Mouse (Mus musculus): ENCODE measurements around the gene Foxs1. TPM values are rescaled to one million over a fixed set of nuclear protein-coding genes. Genes with fewer than 3 reads are reported as not detected.

Gene Foxs1
- 2.9 and 3.4 TPM in 2 replicates for polyA plus RNA-seq (2014; fragmentation: Nextera tagmentation; extraction: Ambion mirVana)

- H3K27ac ChIP-seq (ENCODE audit: low read depth, low read length) = no peak within 1 kb of the TSS
- no peaks in the 10 kb centered on the region for H3K4me1 ChIP-seq (ENCODE audit: control insufficient read depth, insufficient read depth, low read length)
- ATAC-seq (ENCODE audit: low read depth) = no peak
- H3K9me3 ChIP-seq (ENCODE audit: control insufficient read depth, low read length) = no peaks in the 10 kb centered on the region
- H3K4me3 ChIP-seq (ENCODE audit: low read depth, low read length) = no peak within 1 kb of the TSS
- no peaks in the 10 kb centered on the region for H3K36me3 ChIP-seq (ENCODE audit: control insufficient read depth, insufficient read depth, low read length)
- WGBS = 52% methylated on average over 7 of the region's 9 CpGs
- no peak within 1 kb of the TSS for H3K4me2 ChIP-seq (ENCODE audit: low read depth, low read length)
- H3K9ac ChIP-seq (replicated peaks; ENCODE audit: low read depth, low read length) = no peak within 1 kb of the TSS
- H3K27me3 ChIP-seq (ENCODE audit: control insufficient read depth, insufficient read depth, low read length) = no peaks in the 10 kb centered on the region; the same call in 1 of the 2 replicates
These were observed at the start of gene Foxs1 for GRCm38 (mm10) chr2:152933048-152933447. Gene Foxs1, minus strand, starts transcription at chr2:152933208.

DNA sequence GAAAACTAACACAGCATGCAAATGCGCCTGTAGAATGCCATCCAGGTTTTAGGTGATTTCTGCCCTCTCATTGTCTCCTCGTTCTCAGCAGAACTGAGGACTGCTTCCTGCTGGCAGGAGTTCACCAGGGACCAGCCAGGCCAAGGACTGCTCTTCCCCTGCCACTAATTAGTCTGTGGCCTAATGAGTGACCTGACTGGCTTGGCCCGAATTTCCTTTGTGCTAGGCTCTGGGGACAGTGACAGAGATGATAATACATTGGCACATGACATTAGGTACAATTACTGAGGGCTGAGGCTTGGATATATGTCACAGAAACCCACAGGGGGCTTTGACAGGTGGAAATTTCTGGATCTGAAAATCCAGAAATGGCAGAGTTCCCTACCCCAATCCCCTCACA is 44.0 kb upstream of the Foxs1 start:
- Histone ChIP-seq H3K36me3 (ENCODE audit: control insufficient read depth, insufficient read depth, low read length) (no peaks in the 10 kb centered on the region), H3K9me3 (ENCODE audit: control insufficient read depth, low read length) (no peaks in the 10 kb centered on the region), H3K27ac (ENCODE audit: low read depth, low read length) (no peak overlapping the region), H3K9ac (replicated peaks; ENCODE audit: low read depth, low read length) (no peak overlapping the region), H3K4me3 (ENCODE audit: low read depth, low read length) (no peak overlapping the region), H3K4me2 (ENCODE audit: low read depth, low read length) (no peak overlapping the region), H3K27me3 (ENCODE audit: control insufficient read depth, insufficient read depth, low read length) (no peaks in the 10 kb centered on the region), H3K4me1 (ENCODE audit: control insufficient read depth, insufficient read depth, low read length) (no peaks in the 10 kb centered on the region)
- WGBS = 55% methylated on average over 3 of the region's 3 CpGs
- no peak for ATAC-seq (ENCODE audit: low read depth)

GRCm38 (mm10) chr2:152965555-152965954 is 32.5 kb upstream of the Foxs1 start:
- H3K4me3 ChIP-seq (ENCODE audit: low read depth, low read length) = no peak overlapping the region
- ATAC-seq (ENCODE audit: low read depth) = no peak
- H3K4me1 ChIP-seq (ENCODE audit: control insufficient read depth, insufficient read depth, low read length) = no peaks in the 10 kb centered on the region
- 76% methylated on average over 4 of the region's 4 CpGs for WGBS
- H3K9ac ChIP-seq (replicated peaks; ENCODE audit: low read depth, low read length) = no peak overlapping the region
- no peaks in the 10 kb centered on the region for H3K27me3 ChIP-seq (ENCODE audit: control insufficient read depth, insufficient read depth, low read length)
- no peak overlapping the region for H3K4me2 ChIP-seq (ENCODE audit: low read depth, low read length)
- no peaks in the 10 kb centered on the region for H3K36me3 ChIP-seq (ENCODE audit: control insufficient read depth, insufficient read depth, low read length)
- H3K27ac ChIP-seq (ENCODE audit: low read depth, low read length) = no peak overlapping the region
- H3K9me3 ChIP-seq (ENCODE audit: control insufficient read depth, low read length) = no peaks in the 10 kb centered on the region

GRCm38 (mm10) chr2:152962091-152962793 is 29.2 kb upstream of the Foxs1 start, which contains the start of gene Ttll9:
Gene Ttll9, plus strand, starts transcription at chr2:152962485.
- WGBS = 3% methylated on average over 34 of the region's 34 CpGs

DNA sequence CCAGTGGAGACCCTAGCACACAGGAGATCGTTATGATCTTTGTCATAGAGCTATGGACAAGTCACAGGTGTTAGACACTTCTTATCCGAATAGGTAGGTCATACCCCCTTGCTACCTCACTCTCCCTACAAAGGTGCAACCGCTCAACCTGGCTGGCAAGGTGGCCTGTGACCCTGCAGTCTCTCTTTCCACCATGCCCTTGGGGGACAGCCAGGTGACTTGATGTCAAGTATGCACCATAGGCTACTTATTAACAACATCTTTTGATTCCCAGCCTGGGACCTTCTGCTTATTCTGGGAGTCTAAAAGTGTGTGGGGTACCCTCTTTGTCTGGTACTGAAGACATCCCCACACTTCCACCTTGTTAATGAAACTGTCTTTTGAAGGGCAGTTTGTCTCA is 25.1 kb upstream of the Foxs1 start:
- WGBS = 78% methylated on average over 3 of the region's 3 CpGs
- Histone ChIP-seq H3K9me3 (ENCODE audit: control insufficient read depth, low read length) (no peaks in the 10 kb centered on the region), H3K4me3 (ENCODE audit: low read depth, low read length) (no peak overlapping the region), H3K9ac (replicated peaks; ENCODE audit: low read depth, low read length) (no peak overlapping the region), H3K4me1 (ENCODE audit: control insufficient read depth, insufficient read depth, low read length) (no peaks in the 10 kb centered on the region), H3K27me3 (ENCODE audit: control insufficient read depth, insufficient read depth, low read length) (no peaks in the 10 kb centered on the region), H3K36me3 (ENCODE audit: control insufficient read depth, insufficient read depth, low read length) (no peaks in the 10 kb centered on the region), H3K27ac (ENCODE audit: low read depth, low read length) (no peak overlapping the region), H3K4me2 (ENCODE audit: low read depth, low read length) (no peak overlapping the region)
- no peak for ATAC-seq (ENCODE audit: low read depth)

More at GRCm38 (mm10) chr2:152962091-152962793, 29.2 kb upstream of the Foxs1 start, which contains the start of gene Ttll9:
- Histone ChIP-seq H3K27me3 (ENCODE audit: control insufficient read depth, insufficient read depth, low read length) (no peaks in the 10 kb centered on the region), H3K4me2 (ENCODE audit: low read depth, low read length) (peak within 1 kb of the TSS; percentile 40), H3K9me3 (ENCODE audit: control insufficient read depth, low read length) (no peaks in the 10 kb centered on the region), H3K9ac (replicated peaks; ENCODE audit: low read depth, low read length) (peak within 1 kb of the TSS; percentile 0; the same call in 1 of the 2 replicates), H3K4me1 (ENCODE audit: control insufficient read depth, insufficient read depth, low read length) (no peaks in the 10 kb centered on the region), H3K4me3 (ENCODE audit: low read depth, low read length) (peak within 1 kb of the TSS; percentile 27), H3K36me3 (ENCODE audit: control insufficient read depth, insufficient read depth, low read length) (no peaks in the 10 kb centered on the region), H3K27ac (ENCODE audit: low read depth, low read length) (no peak within 1 kb of the TSS)
- ATAC-seq (ENCODE audit: low read depth) = peak; percentile 96

DNA sequence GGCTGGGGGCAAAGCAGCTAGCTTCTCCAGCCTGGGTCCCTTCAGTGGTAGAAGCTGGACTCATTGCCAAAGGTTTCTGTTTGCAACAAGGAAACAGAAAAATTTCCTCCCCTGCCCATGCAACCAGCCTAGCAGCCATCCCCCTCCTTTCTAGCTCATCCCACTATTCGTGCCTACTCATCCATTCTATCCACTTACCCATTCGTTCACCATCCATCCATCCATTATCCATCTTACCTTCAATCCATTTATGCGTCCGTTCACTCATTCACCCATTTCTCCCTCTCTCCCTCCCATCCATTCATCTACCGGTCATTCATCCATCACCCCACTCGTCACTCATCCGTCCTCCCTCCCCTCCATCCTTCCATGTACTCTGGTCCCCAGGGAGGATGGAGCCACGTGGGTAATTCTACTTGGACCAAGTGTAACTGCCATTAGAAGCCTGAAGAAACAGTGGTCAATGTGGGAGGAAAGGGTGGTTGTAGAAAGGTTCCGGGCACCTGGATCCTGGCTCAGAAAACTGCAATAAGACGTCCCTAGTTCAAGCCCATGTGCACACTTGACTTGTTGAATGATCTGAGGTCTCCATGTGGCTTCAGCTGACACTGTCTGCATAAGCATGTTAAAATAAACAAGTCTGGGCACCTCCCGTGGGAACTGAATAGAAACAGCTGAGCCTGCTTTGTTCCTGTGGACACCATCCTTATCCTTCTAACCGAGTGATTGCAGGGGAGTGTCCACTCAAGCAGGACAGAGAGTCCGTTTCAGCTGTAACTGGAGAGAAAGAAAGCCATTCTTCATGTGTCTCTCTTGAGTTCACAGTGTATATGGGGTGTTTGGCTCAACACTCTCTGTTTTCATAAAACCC is 19.1 kb upstream of the Foxs1 start:
- Histone ChIP-seq H3K4me3 (ENCODE audit: low read depth, low read length) (peak overlapping the region; percentile 64), H3K36me3 (ENCODE audit: control insufficient read depth, insufficient read depth, low read length) (no peaks in the 10 kb centered on the region), H3K9me3 (ENCODE audit: control insufficient read depth, low read length) (no peaks in the 10 kb centered on the region), H3K4me2 (ENCODE audit: low read depth, low read length) (peak overlapping the region; percentile 81), H3K9ac (replicated peaks; ENCODE audit: low read depth, low read length) (peak overlapping the region; percentile 92), H3K27me3 (ENCODE audit: control insufficient read depth, insufficient read depth, low read length) (peaks cover 5% of the 10 kb centered on the region; the same call in 1 of the 2 replicates), H3K27ac (ENCODE audit: low read depth, low read length) (peak overlapping the region; percentile 70), H3K4me1 (ENCODE audit: control insufficient read depth, insufficient read depth, low read length) (peaks cover 5% of the 10 kb centered on the region; the same call in 1 of the 2 replicates)
- 10% methylated on average over 13 of the region's 13 CpGs for WGBS
- ATAC-seq (ENCODE audit: low read depth) = peak; percentile 28; the same call in 1 of the 2 replicates

DNA sequence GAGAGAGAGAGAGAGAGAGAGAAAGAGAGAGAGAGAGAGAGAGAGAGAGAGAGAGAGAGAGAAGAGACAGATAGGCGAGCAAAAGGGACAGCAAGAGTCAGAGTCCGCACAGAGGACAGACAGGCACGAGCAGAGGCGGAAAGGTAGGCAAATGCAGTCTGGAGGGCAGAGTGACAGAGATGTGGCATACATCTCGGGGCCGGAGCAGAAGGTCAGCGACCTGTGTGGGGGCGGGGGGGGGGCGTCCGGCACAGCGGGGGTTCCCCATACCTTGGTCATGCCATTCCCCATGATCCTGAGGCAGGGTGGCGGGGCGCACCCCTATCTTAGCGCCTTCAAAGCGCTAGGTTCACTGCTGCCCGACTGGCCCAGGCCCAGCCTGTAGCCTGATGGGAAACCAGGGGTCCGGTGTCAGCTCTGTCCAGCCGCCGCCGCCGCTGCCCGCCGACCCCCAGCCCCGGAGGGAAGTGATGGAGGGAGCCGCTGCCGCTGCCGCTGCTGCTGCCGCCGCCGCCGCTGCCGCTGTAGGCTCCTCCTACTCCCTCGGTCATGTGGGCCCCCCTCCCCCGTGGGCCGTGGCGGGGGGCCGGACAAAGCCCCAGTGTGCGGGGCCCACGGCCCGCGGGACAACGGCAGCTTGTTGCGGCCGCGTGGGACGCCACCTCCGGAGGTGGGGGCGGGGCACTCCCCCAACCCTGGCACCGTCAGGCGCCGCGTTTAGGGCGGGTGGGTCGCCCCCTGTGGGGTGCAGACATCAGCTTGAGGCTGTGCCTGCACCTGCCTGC is 18.2 kb upstream of the Foxs1 start, which contains the start of gene Dusp15:
TSS of gene Dusp15 (minus strand) at position 634 of the 785 bp plus-strand sequence.
- Histone ChIP-seq H3K4me1 (ENCODE audit: control insufficient read depth, insufficient read depth, low read length) (peaks cover 8% of the 10 kb centered on the region; the same call in 1 of the 2 replicates), H3K4me3 (ENCODE audit: low read depth, low read length) (peak within 1 kb of the TSS; percentile 64), H3K27me3 (ENCODE audit: control insufficient read depth, insufficient read depth, low read length) (peaks cover 5% of the 10 kb centered on the region; the same call in 1 of the 2 replicates), H3K4me2 (ENCODE audit: low read depth, low read length) (peak within 1 kb of the TSS; percentile 81), H3K9ac (replicated peaks; ENCODE audit: low read depth, low read length) (peak within 1 kb of the TSS; percentile 92), H3K36me3 (ENCODE audit: control insufficient read depth, insufficient read depth, low read length) (no peaks in the 10 kb centered on the region), H3K9me3 (ENCODE audit: control insufficient read depth, low read length) (no peaks in the 10 kb centered on the region), H3K27ac (ENCODE audit: low read depth, low read length) (peak within 1 kb of the TSS; percentile 70)
- WGBS = 1% methylated on average over 44 of the region's 54 CpGs
- ATAC-seq (ENCODE audit: low read depth) = peak; percentile 84

GRCm38 (mm10) chr2:152950358-152951064 is 17.5 kb upstream of the Foxs1 start:
- peak overlapping the region; percentile 81 for H3K4me2 ChIP-seq (ENCODE audit: low read depth, low read length)
- H3K27ac ChIP-seq (ENCODE audit: low read depth, low read length) = no peak overlapping the region
- peak overlapping the region; percentile 64 for H3K4me3 ChIP-seq (ENCODE audit: low read depth, low read length)
- WGBS = 31% methylated on average over 11 of the region's 11 CpGs
- no peaks in the 10 kb centered on the region for H3K9me3 ChIP-seq (ENCODE audit: control insufficient read depth, low read length)
- ATAC-seq (ENCODE audit: low read depth) = peak; percentile 39; the same call in 1 of the 2 replicates
- 0 out of 2 replicates have a peak overlapping the region, but pooled peaks have one; percentile 92 for H3K9ac ChIP-seq (replicated peaks; ENCODE audit: low read depth, low read length)
- peaks cover 10% of the 10 kb centered on the region for H3K27me3 ChIP-seq (ENCODE audit: control insufficient read depth, insufficient read depth, low read length)
- H3K36me3 ChIP-seq (ENCODE audit: control insufficient read depth, insufficient read depth, low read length) = no peaks in the 10 kb centered on the region
- H3K4me1 ChIP-seq (ENCODE audit: control insufficient read depth, insufficient read depth, low read length) = peaks cover 8% of the 10 kb centered on the region; the same call in 1 of the 2 replicates
